Mouse (Mus musculus): ENCODE results near the gene Tk1.

DNA sequence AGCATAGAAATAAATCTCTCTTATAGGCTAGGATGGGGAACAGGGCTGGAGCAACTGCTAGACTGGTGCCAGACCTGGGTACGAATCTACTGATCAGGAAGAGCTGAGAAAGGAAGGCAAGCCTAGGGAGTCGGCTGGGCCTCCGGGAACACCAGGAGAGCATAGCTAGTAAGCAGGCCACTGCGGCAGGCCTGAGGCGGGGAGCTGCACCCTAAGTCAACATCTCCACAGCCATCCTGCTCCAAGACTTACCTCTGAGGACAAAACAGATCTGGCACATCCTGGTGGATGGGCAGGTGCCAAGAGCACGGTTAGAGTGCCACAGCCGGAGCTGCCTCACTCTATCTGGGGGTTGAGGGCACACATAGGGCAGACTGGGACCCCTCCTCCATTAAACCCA, 5.7 kb downstream of the Tk1 start:
- TF ChIP-seq CTCF (IDR thresholded peaks at IDR 0.05; ENCODE audit: borderline replicate concordance, insufficient read depth, low read depth, low read length) (no peak), POLR2A (IDR thresholded peaks at IDR 0.05; ENCODE audit: borderline replicate concordance, insufficient read depth, low read length) (no peak)

Data from cerebellum, adult 2 months (tissue).